Mouse (Mus musculus) right cerebral cortex, adult 2 months (tissue): ENCODE measurements around the gene Ube2n.
"Not testable (repeated sequence)": the region's sequence is repeated elsewhere in the genome, so short reads cannot be mapped to it uniquely, and the experiment has no call there.

Source experiments
- DNase-seq, 2 experiments: peaks; one replicate each; pipeline ENCODE4 v3.0.0; 2021 to 2022; ENCODE audit warnings: low spot score in 2 of 2

The Ube2n gene

GRCm38 (mm10) chr10:95525037-95525675, 10.2 kb downstream of the Ube2n start:
- no peak for DNase-seq

DNA sequence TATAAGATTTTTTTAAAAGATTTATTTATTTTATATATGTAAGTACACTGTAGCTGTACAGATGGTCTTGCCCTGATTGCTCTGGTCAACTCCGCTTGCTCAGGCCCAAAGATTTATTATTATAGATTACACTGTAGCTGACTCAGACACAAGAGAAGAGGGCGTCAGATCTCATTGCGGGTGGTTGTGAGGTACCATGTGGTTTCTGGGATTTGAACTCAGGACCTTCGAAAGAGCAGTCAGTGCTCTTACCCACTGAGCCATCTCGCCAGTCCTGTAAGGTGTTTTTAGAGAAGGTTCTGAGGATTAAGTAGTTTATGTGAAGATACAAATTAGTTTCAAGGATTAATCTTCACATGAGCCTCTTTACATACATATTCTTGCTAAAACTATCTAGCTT, 10.9 kb downstream of the Ube2n start:
- DNase-seq, result no peak

DNA sequence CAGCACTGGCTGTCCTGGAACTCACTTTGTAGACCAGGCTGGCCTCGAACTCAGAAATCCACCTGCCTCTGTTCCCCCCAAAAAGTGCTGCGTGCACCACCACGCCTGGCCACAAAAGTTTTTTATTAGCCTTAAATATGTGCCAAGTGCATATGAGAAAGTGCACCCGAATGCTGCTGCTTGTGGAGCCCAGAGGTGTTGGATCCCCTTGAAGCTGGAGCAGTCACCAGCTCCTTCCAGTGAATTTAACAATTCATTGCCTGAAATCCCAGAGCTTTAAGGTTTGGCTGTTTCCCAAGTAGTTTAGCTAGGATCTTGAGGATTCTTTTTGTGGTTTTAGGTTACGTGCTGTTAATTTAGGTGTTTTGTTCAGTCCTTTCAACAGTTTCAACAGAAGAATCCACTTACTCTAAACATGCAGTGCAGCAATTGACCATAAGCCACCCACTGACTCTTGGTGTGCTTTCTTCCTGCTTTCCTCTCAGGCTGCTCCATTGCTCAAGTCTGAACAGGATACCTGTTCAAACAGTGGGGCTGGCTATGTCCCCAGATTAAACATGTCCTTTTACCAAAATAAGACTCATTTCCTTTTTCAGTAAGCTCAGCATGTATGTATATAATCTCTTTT, 11.7 kb downstream of the Ube2n start:
- DNase-seq, result no peak

GRCm38 (mm10) chr10:95530551-95531121, 15.7 kb downstream of the Ube2n start:
- DNase-seq, result no peak

GRCm38 (mm10) chr10:95532916-95533315, 18.0 kb downstream of the Ube2n start:
- no peak for DNase-seq

DNA sequence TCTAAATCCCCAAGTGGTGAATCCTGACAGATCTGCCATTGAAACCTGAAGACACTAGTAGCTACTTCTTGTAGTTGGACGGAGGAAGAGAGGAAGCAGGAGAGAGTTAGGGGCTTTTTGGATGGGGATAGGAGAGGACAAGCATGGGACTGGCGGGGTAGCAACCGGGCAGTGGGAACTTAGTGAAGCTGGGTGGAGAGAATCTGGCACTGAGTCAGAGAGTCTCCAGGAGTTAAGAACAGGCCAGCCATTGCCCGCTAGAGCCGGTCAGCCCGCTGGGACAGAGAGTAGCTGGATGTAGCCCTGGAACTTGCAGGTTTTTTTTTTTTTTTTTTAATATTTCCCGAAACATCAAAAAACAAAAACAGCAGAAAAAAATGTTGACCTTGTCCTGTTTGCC, 18.4 kb downstream of the Ube2n start:
- no peak for DNase-seq

DNA sequence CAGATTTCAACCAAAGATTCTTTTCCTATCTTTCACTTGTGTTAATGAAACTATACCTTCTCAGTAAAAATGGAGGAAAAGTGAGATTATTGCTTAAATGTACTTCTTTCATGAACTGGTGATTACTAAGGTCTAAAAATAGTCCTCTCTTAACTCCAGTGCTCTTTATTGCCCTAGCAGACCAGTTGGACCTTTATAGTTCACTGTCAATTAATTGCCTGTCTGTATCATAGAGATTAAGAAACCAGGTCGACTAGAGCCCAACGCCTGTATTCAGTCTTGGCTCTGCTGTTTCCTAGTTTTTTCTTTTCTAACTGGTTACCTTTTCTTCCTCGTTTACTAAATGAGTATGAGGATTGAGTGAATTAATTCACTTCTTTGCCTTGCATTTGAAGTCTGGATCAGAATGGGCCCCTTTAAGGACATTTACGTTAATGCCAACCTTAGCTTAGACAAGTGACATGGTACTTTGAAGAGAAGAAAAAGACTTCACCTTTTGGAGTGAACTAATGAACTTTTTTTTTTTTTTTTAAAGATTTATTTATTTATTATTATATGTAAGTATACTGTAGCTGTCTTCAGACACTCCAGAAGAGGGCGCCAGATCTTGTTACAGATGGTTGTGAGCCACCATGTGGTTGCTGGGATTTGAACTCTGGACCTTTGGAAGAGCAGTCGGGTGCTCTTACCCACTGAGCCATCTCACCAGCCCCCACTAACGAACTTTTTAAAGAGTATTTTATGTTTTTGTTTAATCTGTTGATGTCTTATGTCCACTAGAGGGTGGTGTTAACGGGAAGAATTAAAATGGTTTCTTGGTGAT, 20.7 kb downstream of the Ube2n start:
- DNase-seq, result no peak

GRCm38 (mm10) chr10:95536222-95536541, 21.2 kb downstream of the Ube2n start:
- DNase-seq, result no peak

GRCm38 (mm10) chr10:95539260-95539659, 24.3 kb downstream of the Ube2n start:
- DNase-seq, result no peak

GRCm38 (mm10) chr10:95539841-95540240, 24.9 kb downstream of the Ube2n start:
- no peak for DNase-seq

DNA sequence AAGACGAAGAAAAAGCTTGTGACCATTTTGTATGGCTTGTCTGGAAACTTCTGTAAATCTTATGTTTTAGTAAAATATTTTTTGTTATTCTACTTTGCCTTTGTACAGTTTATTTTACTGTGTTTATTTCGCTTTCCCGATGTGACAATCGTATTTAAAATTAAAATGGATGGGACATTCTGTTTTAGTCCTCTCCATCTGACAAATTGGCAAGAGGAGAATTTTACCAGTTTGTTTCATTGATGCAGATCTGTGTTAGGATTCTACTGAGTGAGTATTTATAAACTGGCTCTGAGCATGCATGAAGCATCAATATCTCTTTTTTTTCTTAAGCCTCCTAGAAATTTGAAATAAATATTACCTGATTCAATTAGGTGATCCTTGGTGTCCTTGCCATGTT, 28.0 kb downstream of the Ube2n start:
- DNase-seq, result no peak

GRCm38 (mm10) chr10:95543377-95543776, 28.4 kb downstream of the Ube2n start:
- DNase-seq, result no peak

GRCm38 (mm10) chr10:95544004-95544403, 29.1 kb downstream of the Ube2n start:
- DNase-seq, result no peak

DNA sequence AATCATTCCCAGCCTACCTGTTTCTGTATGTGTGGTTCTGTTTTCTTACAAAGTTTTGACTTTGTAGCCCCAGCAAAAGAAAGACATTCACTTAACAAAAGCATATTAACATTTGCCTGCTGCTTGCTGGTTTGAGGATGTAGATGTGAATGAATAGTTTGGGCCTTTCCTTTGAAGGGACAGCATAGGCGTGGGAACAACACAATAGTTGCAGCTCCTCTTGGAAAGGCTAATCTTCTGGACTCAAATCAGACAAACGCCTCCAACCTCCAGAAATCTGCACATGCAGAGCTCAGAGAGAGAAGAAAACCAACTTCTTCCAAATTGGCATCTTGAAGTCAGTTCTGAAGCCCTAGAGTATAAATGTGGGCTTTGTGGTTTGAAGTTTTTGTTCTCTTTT, 29.7 kb downstream of the Ube2n start:
- DNase-seq, result peak in 1 of 2 experiments; percentile 25

DNA sequence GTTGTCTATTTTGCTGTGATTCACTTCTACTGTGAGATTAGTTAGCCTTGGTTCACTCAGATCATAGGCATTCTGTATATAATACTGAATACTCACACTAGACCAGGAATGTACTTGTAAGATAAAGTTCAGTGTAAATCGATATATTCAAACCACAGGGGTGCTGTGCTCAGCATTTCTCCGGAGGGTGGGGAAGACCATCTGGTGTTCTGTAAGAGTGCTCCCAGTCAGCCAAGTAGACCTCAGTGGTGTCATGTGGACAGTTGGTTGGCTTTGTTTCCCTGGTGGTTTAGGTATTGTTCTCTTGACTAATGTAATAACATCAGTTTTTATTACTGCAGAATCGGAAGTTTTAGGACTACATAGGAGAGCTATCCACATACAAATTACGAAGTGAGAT, 30.1 kb downstream of the Ube2n start:
- DNase-seq, result no peak

GRCm38 (mm10) chr10:95546178-95546577, 31.2 kb downstream of the Ube2n start:
- DNase-seq, result no peak

- DNase-seq, result no peak
These were observed 33.3 kb downstream of the Ube2n start for GRCm38 (mm10) chr10:95548154-95548826.

GRCm38 (mm10) chr10:95549080-95549479, 34.1 kb downstream of the Ube2n start:
- DNase-seq, result not testable (repeated sequence)

DNA sequence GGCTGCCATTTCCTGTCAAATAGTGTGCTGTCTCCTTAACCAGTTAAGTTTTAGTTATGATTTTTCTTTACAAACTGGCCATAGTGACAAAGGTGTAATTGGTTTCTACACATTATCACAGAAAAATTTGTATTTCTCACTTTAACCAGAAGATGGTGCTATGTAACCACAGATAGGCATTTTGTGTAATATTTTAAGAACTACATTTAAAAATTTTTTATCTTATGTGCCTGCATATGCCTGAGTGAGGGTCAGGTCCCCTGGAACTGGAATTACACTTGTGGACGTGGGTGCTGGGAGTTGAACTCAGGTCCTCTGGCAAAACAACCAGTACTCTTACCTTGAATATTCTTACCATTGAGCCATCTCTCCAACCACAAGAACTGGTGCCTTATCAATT, 35.6 kb downstream of the Ube2n start:
- DNase-seq, result no peak

DNA sequence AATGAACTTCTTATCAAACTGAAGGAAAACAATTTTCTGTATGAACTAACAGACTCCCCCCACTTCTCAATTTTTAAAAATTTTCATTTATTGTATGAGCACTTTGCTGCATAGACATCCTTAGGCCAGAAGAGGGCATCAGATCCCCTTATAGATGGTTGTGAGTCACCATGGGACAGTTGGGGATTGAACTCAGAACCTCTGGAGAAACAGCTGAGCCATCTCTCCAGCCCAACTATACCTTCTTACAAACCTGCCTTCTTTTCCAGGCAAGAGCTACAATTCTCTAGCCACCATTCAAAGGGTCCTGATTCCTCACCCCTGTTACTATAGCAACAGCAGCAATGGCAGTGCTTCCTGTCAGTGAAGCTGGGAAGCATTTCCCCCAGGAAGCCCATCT, 36.8 kb downstream of the Ube2n start:
- no peak for DNase-seq

DNA sequence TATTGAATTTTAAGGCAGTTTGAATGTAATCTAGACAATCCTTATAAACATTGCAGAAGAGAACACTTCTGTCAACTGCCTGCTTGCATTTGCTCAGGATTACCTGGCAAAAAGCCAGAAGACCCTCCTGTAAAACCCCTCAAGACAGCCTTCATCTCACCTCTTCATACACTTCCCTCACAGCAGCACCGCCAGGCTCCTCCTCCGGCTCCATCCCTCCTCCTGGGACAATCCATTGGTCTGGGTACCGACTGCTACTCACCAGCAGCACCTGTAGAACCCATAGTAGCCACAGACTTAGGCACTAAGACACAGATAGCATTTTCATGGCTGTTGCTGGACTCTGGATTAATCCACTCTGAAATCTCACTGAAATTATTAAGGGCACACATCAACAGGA, 37.4 kb downstream of the Ube2n start:
- no peak for DNase-seq

DNA sequence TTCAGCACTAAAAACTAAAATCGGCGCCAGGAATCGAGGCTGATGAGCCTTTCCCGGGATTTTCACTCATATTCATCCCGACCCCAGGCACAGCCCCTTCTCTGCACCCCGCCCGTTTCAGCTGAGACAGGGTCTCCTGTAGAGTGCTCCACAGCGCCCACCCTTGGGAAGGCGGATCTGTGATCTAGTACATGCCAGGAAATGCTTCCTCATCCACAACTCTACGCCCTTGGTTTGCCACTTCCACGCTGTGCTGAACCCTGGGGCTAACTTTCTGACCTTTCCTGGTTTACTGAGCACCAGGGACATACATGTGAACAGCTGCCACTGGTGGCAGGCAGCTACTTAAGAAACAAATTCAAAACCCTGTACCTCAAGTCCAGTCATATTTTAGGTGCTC, 40.9 kb downstream of the Ube2n start:
- DNase-seq, result no peak
